Mouse (Mus musculus) lung, postnatal 0 days (tissue): ENCODE data around the gene Sim1. TPM values are rescaled to one million over a fixed set of nuclear protein-coding genes. Genes with fewer than 3 reads are reported as not detected.

Experiments used
- ATAC-seq: fragments of 200-750 bp; cut with Nextera tagmentation; 2 replicates; pipeline ENCODE4 v1.8.0; 2017; ENCODE audit warnings: moderate library complexity
- DNase-seq: peaks from one replicate; pipeline ENCODE4 v3.0.0-alpha.2; 2016; ENCODE audit warnings: low spot score
- H3K27ac ChIP-seq: fragments of 300-500 bp; sonication (generic); 2 replicates; pipeline ENCODE4 v1.5.1; 2014; ENCODE audit warnings: antibody characterized with exemption, mild to moderate bottlenecking, low read length, mixed read lengths
- H3K27me3 ChIP-seq: fragments of 300-500 bp; sonication (generic); replicated peaks from 2 replicates; pipeline ENCODE4 v1.6.1; 2014; ENCODE audit warnings: low read length, mixed read lengths; ENCODE audit not compliant: insufficient read depth
- H3K36me3 ChIP-seq: fragments of 300-500 bp; sonication (generic); 2 replicates; pipeline ENCODE4 v1.6.1; 2014; ENCODE audit warnings: low read length, mixed read lengths; ENCODE audit not compliant: insufficient read depth
- H3K4me1 ChIP-seq: fragments of 300-500 bp; sonication (generic); 2 replicates; pipeline ENCODE4 v1.6.1; 2014; ENCODE audit warnings: antibody characterized with exemption, low read depth, low read length, mixed read lengths; ENCODE audit not compliant: insufficient read depth
- H3K4me2 ChIP-seq: fragments of 300-500 bp; sonication (generic); replicated peaks from 2 replicates; pipeline ENCODE4 v1.6.1; 2014; ENCODE audit warnings: low read depth, mild to moderate bottlenecking, low read length, moderate library complexity, mixed read lengths
- H3K4me3 ChIP-seq: fragments of 300-500 bp; sonication (generic); 2 replicates; pipeline ENCODE4 v1.5.1; 2014; ENCODE audit warnings: low read depth, low read length
- H3K9ac ChIP-seq: fragments of 300-500 bp; sonication (generic); replicated peaks from 2 replicates; pipeline ENCODE4 v1.6.1; 2014; ENCODE audit warnings: low read depth, mild to moderate bottlenecking
- H3K9me3 ChIP-seq: fragments of 300-500 bp; sonication (generic); 2 replicates; pipeline ENCODE4 v1.6.1; 2016; ENCODE audit warnings: low read length, mixed read lengths
- CTCF ChIP-seq: IDR thresholded peaks from 2 replicates; pipeline ENCODE4 v1.5.1; 2016; ENCODE audit warnings: antibody characterized with exemption, mild to moderate bottlenecking
- EP300 ChIP-seq: IDR thresholded peaks from 2 replicates; pipeline ENCODE4 v1.6.1; 2016; ENCODE audit warnings: antibody characterized with exemption, mild to moderate bottlenecking, control low read depth
- WGBS: fragments of 180-500 bp; shearing (Covaris S2); extraction: QIAGEN DNeasy Blood & Tissue Kit; methylation state at CpG from one replicate; pipeline ENCODE4 v1.1.7; 2014; 5-methylcytosine and 5-hydroxymethylcytosine counted together
- polyA plus RNA-seq: library from polyadenylated mRNA; unstranded; fragments of >200 nt; fragmentation: Nextera tagmentation; extraction: Ambion mirVana; gene quantifications from 2 replicates; pipeline ENCODE4 v1.2.1, GENCODE M21; 2015

Sim1 gene
- polyA plus RNA-seq, 1 experiment from 2014 or later: not detected

- no peak overlapping the region for H3K4me2 ChIP-seq
Observed at GRCm38 (mm10) chr10:50900746-50901600, 6.4 kb downstream of the Sim1 start.

GRCm38 (mm10) chr10:50901601-50902475, 7.3 kb downstream of the Sim1 start:
- DNase-seq (no peak), ATAC-seq (no peak)
- no peak overlapping the region for H3K9ac ChIP-seq
- H3K36me3 ChIP-seq: no peaks in the 10 kb centered on the region
- 5% methylated on average over 19 of the region's 19 CpGs for WGBS
- H3K4me2 ChIP-seq: no peak overlapping the region
- H3K4me3 ChIP-seq: no peak overlapping the region
- no peaks in the 10 kb centered on the region for H3K9me3 ChIP-seq
- H3K4me1 ChIP-seq: no peaks in the 10 kb centered on the region
- TF ChIP-seq CTCF (no peak), EP300 (no peak)
- no peak overlapping the region for H3K27ac ChIP-seq
- peaks cover 88% of the 10 kb centered on the region for H3K27me3 ChIP-seq

More at GRCm38 (mm10) chr10:50900746-50901600, 6.4 kb downstream of the Sim1 start:
- no peak for TF ChIP-seq CTCF
- TF ChIP-seq EP300: no peak
- 1% methylated on average over 42 of the region's 42 CpGs for WGBS
- ATAC-seq (no peak), DNase-seq (no peak)
- peaks cover 87% of the 10 kb centered on the region for H3K27me3 ChIP-seq
- H3K9me3 ChIP-seq: no peaks in the 10 kb centered on the region
- H3K4me1 ChIP-seq: no peaks in the 10 kb centered on the region
- H3K27ac ChIP-seq: no peak overlapping the region
- no peaks in the 10 kb centered on the region for H3K36me3 ChIP-seq
- H3K4me3 ChIP-seq: no peak overlapping the region
- H3K9ac ChIP-seq: no peak overlapping the region

- ATAC-seq (no peak), DNase-seq (no peak)
- Histone ChIP-seq H3K4me3 (no peak overlapping the region), H3K9ac (no peak overlapping the region), H3K27me3 (peaks cover 88% of the 10 kb centered on the region), H3K9me3 (no peaks in the 10 kb centered on the region), H3K4me2 (no peak overlapping the region), H3K4me1 (no peaks in the 10 kb centered on the region), H3K27ac (no peak overlapping the region), H3K36me3 (no peaks in the 10 kb centered on the region)
- TF ChIP-seq CTCF (no peak), EP300 (no peak)
- under 1% methylated on average over 43 of the region's 43 CpGs for WGBS
Observed at GRCm38 (mm10) chr10:50902741-50903715, 8.5 kb downstream of the Sim1 start.

GRCm38 (mm10) chr10:50903846-50904763, 9.6 kb downstream of the Sim1 start:
- Histone ChIP-seq H3K4me2 (no peak overlapping the region), H3K9ac (no peak overlapping the region), H3K36me3 (no peaks in the 10 kb centered on the region), H3K4me1 (no peaks in the 10 kb centered on the region), H3K27ac (no peak overlapping the region), H3K4me3 (no peak overlapping the region), H3K27me3 (peaks cover 92% of the 10 kb centered on the region), H3K9me3 (no peaks in the 10 kb centered on the region)
- no peak for DNase-seq
- WGBS: 4% methylated on average over 26 of the region's 26 CpGs
- TF ChIP-seq CTCF: no peak
- no peak for TF ChIP-seq EP300
- ATAC-seq: no peak
